In the genomic region with DNA sequence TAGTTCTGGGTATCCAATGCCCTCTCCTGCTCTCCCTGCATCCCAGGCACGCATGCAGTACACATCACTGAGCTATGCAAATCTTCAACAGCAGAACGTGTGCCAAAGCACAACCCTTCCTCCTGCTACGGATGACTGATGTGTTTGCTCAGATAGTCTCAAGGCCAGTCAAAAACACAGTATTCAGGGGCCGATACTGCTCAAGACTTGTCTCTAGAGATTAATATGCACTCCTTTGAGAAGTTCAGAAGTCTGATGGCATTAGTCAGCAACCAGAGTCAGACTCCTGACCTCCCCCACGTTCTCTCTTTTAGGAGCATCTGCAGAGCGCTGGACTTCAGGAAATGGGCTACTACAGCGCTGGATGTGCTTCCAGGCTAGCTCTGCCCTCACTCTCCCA, we compare ENCODE assay signal across 16 mouse cellular contexts. TPM values are rescaled to one million over a fixed set of nuclear protein-coding genes. Genes with fewer than 3 reads are reported as not detected.
DNase-seq lines count a peak whose midpoint lies in the region; ATAC-seq lines count a peak whose summit lies in the region.
"Had no signal": no experiment of that assay in that cellular context is flagged by ENCODE, and none has a peak within 500 bp of the region (broad histone marks: within the 10 kb centered on the region; RNA-seq: fewer than 3 reads in every experiment).

No protein-coding gene starts in this region.

- DNase-seq in heart, adult 8-10 months (ENCODE audit: low spot score): peak; percentile 3
- no peak for DNase-seq in heart, postnatal 4 days
- peak; percentile 15 for DNase-seq in urinary bladder, postnatal 14 days (ENCODE audit: low spot score)
- DNase-seq in urinary bladder, postnatal 10 days (ENCODE audit: low spot score): no peak
- peak; percentile 50 to 60 for DNase-seq in adrenal gland, postnatal 36 days
- no peak for DNase-seq in gastrocnemius, adult 8-10 months (ENCODE audit: low spot score in 2 of 2)
- DNase-seq: cerebellum, adult 8-10 months; gastrocnemius, postnatal 36 days; kidney, postnatal 4 days; layer of hippocampus, adult 9-11 months; lung, embryonic 14.5 days; lung, postnatal 36 days had no signal

- ATAC-seq in inflammation-experienced regulatory T-cells, adult 6 months: no peak
- ATAC-seq: forebrain, embryonic 13.5 days; intestine, embryonic 15.5 days; liver, embryonic 12.5 days had no signal

RNA-seq across cellular contexts. Expression of gene Mcub, which starts 28.0 kb away (rescaled TPM):
- total RNA-seq in heart, adult 8-10 months (2022): 1 to 10 TPM; 1.1 to 2.5 (median 1.6) TPM
- 1 to 10 TPM; 1.1 to 1.4 TPM for total RNA-seq in heart, postnatal 4 days (2021)
- total RNA-seq in adrenal gland, postnatal 36 days (2021): 10 to 100 TPM in 1 of 2 experiments, 1 to 10 TPM in 1; 8.9 to 11.7 TPM
- total RNA-seq in gastrocnemius, adult 8-10 months (2022): 1 to 10 TPM in 2 of 4 experiments, under 1 TPM in 2; 0.56 to 1.4 (median 0.95) TPM
- 10 to 100 TPM; 19.8 to 26.4 (median 20.9) TPM for polyA plus RNA-seq in inflammation-experienced regulatory T-cells, adult 6 months (2017; shearing (Covaris generic))

Comparison
In these comparisons a context has a peak if more than half of its experiments do, and no peak if none do; other contexts are left out.
1. DNase-seq: peak in heart, adult 8-10 months (single experiment), urinary bladder, postnatal 14 days (single experiment) and adrenal gland, postnatal 36 days (2 of 2); none in heart, postnatal 4 days (single experiment), urinary bladder, postnatal 10 days (single experiment) and gastrocnemius, adult 8-10 months (0 of 2).